Mouse (Mus musculus) retina, postnatal 7 days (tissue): Measurements from ENCODE around the gene Gtf2e1.

Experiments used
- DNase-seq: peaks from one replicate; pipeline ENCODE4 v3.0.0-alpha.2; 2012; ENCODE audit warnings: low read depth, low spot score

The Gtf2e1 gene

DNA sequence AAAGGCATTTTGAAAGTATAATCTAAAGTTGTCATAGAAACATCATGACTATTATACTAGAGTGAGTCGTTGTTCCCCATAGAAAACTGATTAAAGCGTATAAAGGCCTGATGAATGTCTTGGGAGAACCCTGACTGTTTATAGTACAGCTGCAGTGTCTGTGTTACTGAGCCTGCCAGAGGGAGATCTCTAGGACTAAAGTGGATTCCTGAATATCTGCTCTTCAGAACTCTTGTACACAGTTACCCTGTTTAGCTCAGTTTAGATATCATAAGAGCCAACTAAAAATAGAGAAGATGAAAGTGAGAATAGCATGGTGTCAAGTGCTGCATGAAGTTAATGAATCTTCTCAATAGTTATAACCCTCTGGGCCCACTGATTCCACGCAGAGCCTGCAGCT is 10.7 kb upstream of the Gtf2e1 start:
- no peak for DNase-seq

- no peak for DNase-seq
Measured at GRCm38 (mm10) chr16:37546312-37546711, 6.7 kb upstream of the Gtf2e1 start.

DNA sequence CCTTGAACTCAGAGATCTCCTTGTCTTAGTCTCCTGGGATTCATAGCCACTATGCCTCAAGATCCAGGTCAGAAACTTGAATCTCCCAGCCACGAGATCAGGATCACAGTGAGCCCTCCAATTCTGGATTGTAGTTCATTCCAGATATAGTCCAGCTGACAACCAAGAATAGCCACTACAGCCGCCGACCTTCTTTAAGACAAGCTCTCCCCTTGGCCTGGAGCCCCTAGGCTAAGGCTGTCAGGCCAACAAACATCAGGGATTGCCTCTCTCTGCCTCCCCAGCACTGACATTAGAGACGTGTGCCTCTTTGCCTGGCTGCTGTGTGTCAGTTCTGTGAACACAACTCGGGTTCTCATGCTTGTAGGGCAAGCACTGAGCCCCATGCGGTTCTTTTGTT is 1.2 kb upstream of the Gtf2e1 start:
- DNase-seq, result no peak

GRCm38 (mm10) chr16:37539240-37539610 is 364 bp downstream of the Gtf2e1 start:
- DNase-seq, result no peak

GRCm38 (mm10) chr16:37533369-37534068 is 6.1 kb downstream of the Gtf2e1 start:
- no peak for DNase-seq

- DNase-seq, result no peak
Measured at GRCm38 (mm10) chr16:37532046-37532445, 7.5 kb downstream of the Gtf2e1 start.

- DNase-seq, result no peak
Measured at GRCm38 (mm10) chr16:37530170-37530569, 9.4 kb downstream of the Gtf2e1 start.

GRCm38 (mm10) chr16:37526688-37527223 is 12.8 kb downstream of the Gtf2e1 start:
- DNase-seq, result no peak

DNA sequence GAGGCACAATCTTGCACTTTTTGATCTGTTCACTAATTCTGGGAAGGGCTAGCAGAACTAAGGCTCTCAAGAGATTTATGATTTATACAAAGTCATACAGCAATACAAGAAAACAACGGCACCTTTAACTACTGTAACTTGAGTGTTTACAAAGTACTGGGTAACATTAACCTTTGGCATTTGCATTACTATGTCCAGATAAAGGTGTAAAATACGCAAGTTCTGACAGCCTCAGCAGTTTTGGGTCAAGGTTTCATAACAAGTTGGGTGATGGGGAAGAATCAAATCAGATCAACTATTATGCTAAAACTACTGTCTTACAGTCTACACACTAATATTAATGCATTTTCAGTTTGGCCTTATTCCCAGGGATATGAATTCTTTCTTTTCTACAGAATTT is 14.5 kb downstream of the Gtf2e1 start:
- no peak for DNase-seq

DNA sequence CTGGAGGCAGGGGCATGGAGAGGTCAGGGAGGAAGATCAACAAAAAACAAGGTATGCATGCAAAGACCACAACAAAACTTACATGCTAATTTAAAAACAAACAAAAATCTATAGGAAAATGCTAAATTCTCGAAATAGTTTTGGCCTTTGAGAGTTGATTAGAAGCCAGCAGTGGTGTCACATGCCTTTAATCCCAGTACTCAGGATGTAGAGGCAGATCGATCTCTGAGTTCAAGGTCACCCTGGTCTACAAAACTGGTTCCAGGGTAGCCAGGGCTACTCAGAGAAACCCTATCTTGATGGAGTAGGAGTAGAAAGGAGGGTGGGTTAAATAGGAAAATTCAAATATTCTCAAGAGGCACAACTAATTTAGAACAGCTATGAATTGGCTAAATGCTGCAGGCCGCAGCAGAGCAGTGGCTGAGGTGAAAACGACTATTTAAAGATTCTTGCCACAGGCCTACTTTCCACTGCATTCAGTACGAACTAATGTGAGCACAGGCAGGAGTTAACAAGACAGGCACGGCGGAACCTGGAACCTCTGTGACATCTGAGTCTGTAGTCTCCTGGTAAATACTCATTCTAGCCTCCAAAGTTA is 17.4 kb downstream of the Gtf2e1 start:
- no peak for DNase-seq

- DNase-seq, result no peak
Measured at GRCm38 (mm10) chr16:37520190-37521040, 19.2 kb downstream of the Gtf2e1 start.

DNA sequence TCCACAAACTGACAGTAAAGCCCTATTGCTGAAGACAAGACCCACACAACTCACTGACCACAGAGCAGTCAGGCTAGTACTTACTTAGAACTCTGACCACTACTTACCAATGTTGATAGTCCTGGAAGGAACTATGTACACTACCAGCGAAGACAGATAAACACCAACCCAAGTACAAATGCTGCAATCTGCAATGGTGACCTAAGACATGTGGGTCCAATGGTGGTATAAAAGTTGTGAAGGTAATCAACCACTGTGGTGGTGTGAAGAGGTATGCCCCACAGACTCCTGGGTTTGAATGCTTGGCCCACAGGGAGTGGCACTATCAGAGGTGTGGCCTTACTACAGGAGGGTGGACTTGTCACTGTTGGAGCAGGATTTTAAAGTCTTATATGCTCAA is 19.9 kb downstream of the Gtf2e1 start:
- no peak for DNase-seq

GRCm38 (mm10) chr16:37518662-37519061 is 20.9 kb downstream of the Gtf2e1 start:
- no peak for DNase-seq

DNA sequence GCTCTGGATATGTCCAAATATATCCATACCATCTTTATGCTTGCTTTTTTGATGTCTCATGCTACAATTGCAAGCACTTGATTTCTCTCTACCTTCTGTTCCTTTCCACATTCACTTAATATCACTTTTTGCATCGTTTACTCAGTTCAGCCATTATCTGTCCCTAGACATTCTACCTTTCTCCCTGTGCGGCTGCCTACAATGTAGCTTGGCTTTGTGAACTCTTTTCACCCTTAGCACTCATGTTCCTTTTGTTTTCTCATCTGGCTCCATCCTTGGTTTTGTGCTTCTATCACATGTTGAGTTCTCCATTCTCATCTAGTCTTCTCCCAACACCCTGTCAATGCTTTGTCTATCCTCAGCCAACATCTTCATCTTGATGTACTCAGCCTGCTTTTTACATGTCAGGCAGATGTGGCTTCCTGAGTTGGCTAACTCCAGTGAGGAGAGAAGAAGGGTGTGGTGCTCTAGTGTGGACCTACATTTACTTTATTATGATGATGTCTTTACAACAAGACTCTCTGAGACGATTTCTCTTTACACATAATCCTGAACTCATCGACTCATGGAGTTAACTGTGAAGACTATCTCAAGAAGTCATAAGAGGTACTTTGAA is 21.9 kb downstream of the Gtf2e1 start:
- DNase-seq, result no peak

GRCm38 (mm10) chr16:37516376-37516993 is 23.1 kb downstream of the Gtf2e1 start:
- DNase-seq, result no peak

DNA sequence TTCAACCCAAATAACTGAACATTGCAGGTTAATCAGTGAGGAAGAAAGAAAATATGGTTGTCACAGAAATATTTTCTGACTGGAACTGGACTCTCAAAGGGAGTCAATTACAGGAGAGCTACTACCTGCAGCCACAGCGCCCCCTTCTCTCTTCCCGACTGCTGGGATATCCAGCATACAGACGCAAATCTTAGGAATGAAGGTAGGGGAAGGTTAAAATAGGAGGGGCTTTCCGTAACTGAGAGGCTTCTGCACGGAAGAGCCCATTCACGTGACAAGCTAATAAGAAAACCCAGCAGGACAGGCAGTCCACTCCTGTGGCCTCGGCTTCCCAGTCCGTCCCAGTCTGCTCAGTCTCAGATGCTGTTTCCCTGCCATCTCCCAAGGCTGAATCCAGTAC is 24.9 kb downstream of the Gtf2e1 start:
- no peak for DNase-seq

DNA sequence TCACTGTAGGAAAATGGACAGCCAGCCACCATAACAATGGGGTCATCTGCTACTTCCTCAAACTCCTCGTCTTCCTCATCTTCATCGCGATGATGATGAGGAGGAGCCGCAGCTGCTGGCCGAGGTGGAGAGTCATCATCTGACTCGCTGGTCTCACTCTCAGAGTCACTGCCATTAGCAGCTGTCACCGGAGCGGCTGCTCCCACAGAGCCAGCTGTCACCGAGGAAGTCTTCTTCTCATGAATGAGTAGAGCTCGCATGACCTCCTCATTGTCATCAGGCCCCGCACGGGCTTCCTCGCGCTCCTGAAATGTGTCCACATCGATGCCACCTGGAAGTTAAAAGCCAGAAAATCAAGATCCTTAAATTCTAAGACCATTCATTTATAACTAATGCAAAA is 28.1 kb downstream of the Gtf2e1 start:
- DNase-seq, result no peak

GRCm38 (mm10) chr16:37506751-37507150 is 32.8 kb downstream of the Gtf2e1 start:
- no peak for DNase-seq

DNA sequence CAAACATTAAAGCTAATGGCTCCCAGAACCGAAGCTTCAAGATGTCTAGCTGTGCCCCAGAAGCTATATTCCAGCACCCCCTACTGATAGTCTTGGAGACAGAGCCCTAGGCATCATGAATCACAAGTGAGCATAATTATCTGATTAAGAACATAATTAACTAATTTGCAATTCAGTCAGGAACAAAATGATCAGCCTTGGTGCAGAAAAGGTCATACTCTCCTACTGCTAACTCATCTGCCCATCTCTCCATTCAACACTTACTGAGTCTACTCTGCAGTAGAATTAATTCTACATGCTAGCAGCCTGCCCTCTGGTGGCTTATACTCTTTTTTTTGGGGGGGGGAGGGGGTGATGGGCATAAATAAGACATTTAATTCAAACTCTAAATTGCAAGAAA is 35.1 kb downstream of the Gtf2e1 start:
- DNase-seq, result no peak

GRCm38 (mm10) chr16:37498581-37498980 is 41.0 kb downstream of the Gtf2e1 start:
- no peak for DNase-seq

DNA sequence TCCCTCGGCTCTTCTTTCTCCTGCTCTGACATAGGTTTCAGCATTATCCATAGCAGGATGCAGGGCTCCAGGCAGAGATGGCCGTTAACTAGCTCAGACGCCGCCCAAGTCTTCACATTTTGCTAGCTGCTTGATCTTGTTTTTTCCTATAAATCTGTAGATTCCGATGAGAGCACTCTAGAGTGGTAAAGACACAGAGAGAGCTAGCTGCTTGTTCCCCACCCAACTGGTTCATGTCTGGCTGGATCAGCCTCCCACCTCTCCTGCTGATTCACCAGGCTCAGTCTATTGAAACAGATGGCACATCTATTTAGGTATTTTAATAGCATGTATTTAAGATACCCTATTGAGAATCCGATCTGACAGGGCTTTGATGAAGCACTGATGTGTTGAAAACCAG is 44.6 kb downstream of the Gtf2e1 start:
- DNase-seq, result no peak
